Mouse (Mus musculus) liver, embryonic 14.5 days (tissue): ENCODE data around the gene Supt3.

ENCODE experiments used
- CTCF ChIP-seq: IDR thresholded peaks from 2 replicates; pipeline ENCODE4 v1.5.1; 2016; ENCODE audit warnings: antibody characterized with exemption, low read depth, control low read depth
- EP300 ChIP-seq: IDR thresholded peaks from 2 replicates; pipeline ENCODE4 v1.6.1; 2016; ENCODE audit warnings: antibody characterized with exemption, low read depth

DNA sequence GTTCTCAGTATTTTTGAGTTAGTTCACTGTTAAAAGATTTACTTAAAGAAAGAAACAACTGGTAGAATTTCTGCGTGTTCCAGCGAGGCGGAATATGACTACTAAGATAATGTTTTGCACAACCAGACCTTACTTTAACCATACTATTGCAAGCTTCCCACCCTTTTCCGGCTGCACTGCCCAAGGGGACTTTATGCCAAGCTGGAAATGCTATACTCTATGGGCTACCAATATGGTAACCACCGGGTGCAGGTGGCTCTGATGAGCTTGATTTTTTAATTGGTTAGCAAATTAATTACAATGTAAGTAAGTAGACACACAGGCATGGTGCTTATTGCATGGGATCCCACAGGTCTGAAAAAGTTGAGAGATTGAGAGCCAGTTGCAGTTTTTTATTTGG lies 1.2 kb downstream of the Supt3 start:
- TF ChIP-seq CTCF (no peak), EP300 (no peak)
